Comparison of ENCODE assay signal across 10 mouse cellular contexts in genomic region chr5:148236616-148237015, GRCm38 (mm10).
DNase-seq lines count a peak whose midpoint lies in the region; ATAC-seq and TF ChIP-seq lines count a peak whose summit lies in the region.
"Had no signal": no experiment of that assay in that cellular context is flagged by ENCODE, and none has a peak within 500 bp of the region (broad histone marks: within the 10 kb centered on the region; RNA-seq: fewer than 3 reads in every experiment).

No protein-coding gene starts in this region.

- no peak overlapping the region for H3K4me3 ChIP-seq in cerebellum, adult 2 months (replicated peaks; ENCODE audit: insufficient read depth, low read depth, low read length)
- H3K4me3 ChIP-seq in kidney, embryonic 15.5 days (replicated peaks) = 0 out of 2 replicates have a peak overlapping the region, but pooled peaks have one; percentile 12
- H3K4me3 ChIP-seq: limb, embryonic 15.5 days; myocyte had no signal

- H3K9me3 ChIP-seq in kidney, embryonic 15.5 days (replicated peaks) = no peaks in the 10 kb centered on the region
- H3K9me3 ChIP-seq: limb, embryonic 15.5 days had no signal

- 56% methylated on average over 9 of the region's 9 CpGs for WGBS in cerebellum, adult 2 months
- WGBS in kidney, embryonic 15.5 days = 46% methylated on average over 9 of the region's 9 CpGs

- H3K4me2 ChIP-seq in kidney, embryonic 15.5 days = peak overlapping the region; percentile 33; the same call in 1 of the 2 replicates
- H3K4me2 ChIP-seq: limb, embryonic 15.5 days had no signal

- H3K27ac ChIP-seq in cerebellum, adult 2 months (ENCODE audit: insufficient read depth, low read length) = no peak overlapping the region
- no peak overlapping the region for H3K27ac ChIP-seq in kidney, embryonic 15.5 days
- H3K27ac ChIP-seq: limb, embryonic 15.5 days had no signal

- peak; percentile 47; the same call in 1 of the 2 replicates for TF ChIP-seq CTCF in cerebellum, adult 2 months (IDR thresholded peaks at IDR 0.05; ENCODE audit: borderline replicate concordance, insufficient read depth, low read depth, low read length)

- TF ChIP-seq POLR2A in cerebellum, adult 2 months (IDR thresholded peaks at IDR 0.05; ENCODE audit: borderline replicate concordance, insufficient read depth, low read length) = no peak

- no peaks in the 10 kb centered on the region for H3K27me3 ChIP-seq in cerebellum, adult 2 months (ENCODE audit: control insufficient read depth, insufficient read depth, low read length)
- H3K27me3 ChIP-seq in kidney, embryonic 15.5 days = peaks cover 7% of the 10 kb centered on the region; the same call in 1 of the 2 replicates

- no peaks in the 10 kb centered on the region for H3K36me3 ChIP-seq in kidney, embryonic 15.5 days
- H3K36me3 ChIP-seq: limb, embryonic 15.5 days had no signal

- DNase-seq in cerebellum, adult 2 months = no peak
- DNase-seq in cerebellum, postnatal 4 days (ENCODE audit: low spot score in 2 of 2) = no peak
- DNase-seq in kidney, postnatal 14 days = no peak
- peak; percentile 11 for DNase-seq in thymus, postnatal 25 days
- no peak for DNase-seq in thymus, adult 18-20 months
- peak; percentile 50 for DNase-seq in retina, postnatal 1 day
- no peak for DNase-seq in ovary, postnatal 36 days (ENCODE audit: low spot score)

- ATAC-seq in kidney, embryonic 15.5 days (replicated peaks; ENCODE audit: low FRiP score) = no peak

- H3K9ac ChIP-seq in kidney, embryonic 15.5 days = no peak overlapping the region
- H3K9ac ChIP-seq: limb, embryonic 15.5 days had no signal

- H3K4me1 ChIP-seq in cerebellum, adult 2 months (ENCODE audit: control insufficient read depth, insufficient read depth, low read length) = no peaks in the 10 kb centered on the region
- H3K4me1 ChIP-seq in kidney, embryonic 15.5 days = 0 out of 2 replicates have a peak, but pooled peaks cover 6% of the 10 kb centered on the region
- H3K4me1 ChIP-seq: limb, embryonic 15.5 days had no signal

Comparison
In these comparisons a context has a peak if more than half of its experiments do, and no peak if none do; other contexts are left out.
1. DNase-seq: peak in thymus, postnatal 25 days (single experiment) and retina, postnatal 1 day (single experiment); none in cerebellum, adult 2 months (0 of 2), cerebellum, postnatal 4 days (0 of 2), kidney, postnatal 14 days (single experiment), thymus, adult 18-20 months (0 of 2) and ovary, postnatal 36 days (single experiment).